Comparison of ENCODE assay signal across 9 mouse cellular contexts in the genomic region with DNA sequence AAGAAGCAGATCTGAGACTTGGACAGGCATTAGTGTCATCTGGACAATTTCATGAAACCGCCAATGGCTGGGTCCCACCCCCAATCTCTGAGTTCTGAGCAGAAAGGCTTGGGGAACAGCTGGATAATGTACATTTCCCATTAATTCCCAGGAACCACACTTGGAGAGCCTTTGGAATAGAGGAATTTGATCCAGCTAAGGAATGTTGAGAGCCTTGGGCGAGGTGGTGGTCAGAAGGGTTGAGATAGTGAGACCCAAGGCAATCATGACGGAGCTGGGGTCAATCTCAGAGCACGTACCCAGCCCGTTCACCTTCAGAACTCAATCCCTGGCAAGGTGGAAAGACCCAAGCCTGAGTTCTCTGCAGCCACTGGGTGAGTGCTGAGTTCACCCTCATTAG. TPM values are rescaled to one million over a fixed set of nuclear protein-coding genes. Genes with fewer than 3 reads are reported as not detected.
DNase-seq lines count a peak whose midpoint lies in the region; ATAC-seq and TF ChIP-seq lines count a peak whose summit lies in the region.
"Had no signal": no experiment of that assay in that cellular context is flagged by ENCODE, and none has a peak within 500 bp of the region (broad histone marks: within the 10 kb centered on the region; RNA-seq: fewer than 3 reads in every experiment).

No protein-coding gene starts in this region.

- intact Hi-C loops in left cerebral cortex, adult 2 months (cut with DNase I), result no loop called here

- H3K4me3 ChIP-seq in heart, embryonic 14.5 days (ENCODE audit: control insufficient read depth in 1 of 2, insufficient read depth in 1 of 2, low read depth in 1 of 2, low read length in 2 of 2), result no peak overlapping the region
- no peak overlapping the region for H3K4me3 ChIP-seq in ES-Bruce4 (ENCODE audit: low read depth, low read length)
- no peak overlapping the region for H3K4me3 ChIP-seq in hindbrain, embryonic 12.5 days
- H3K4me3 ChIP-seq in liver, embryonic 16.5 days (ENCODE audit: low read depth, low read length), result no peak overlapping the region
- no peak overlapping the region for H3K4me3 ChIP-seq in left cerebral cortex, adult 2 months

- peak overlapping the region; percentile 71 for H3K4me2 ChIP-seq in heart, embryonic 14.5 days (ENCODE audit: low read length)
- H3K4me2 ChIP-seq in hindbrain, embryonic 12.5 days (replicated peaks), result peak overlapping the region; percentile 76
- peak overlapping the region; percentile 87 for H3K4me2 ChIP-seq in liver, embryonic 16.5 days (ENCODE audit: low read depth, low read length)

- no peak for TF ChIP-seq CTCF in ES-Bruce4 (IDR thresholded peaks at IDR 0.05; ENCODE audit: low read depth, low read length)
- no peak for TF ChIP-seq CTCF in left cerebral cortex, adult 2 months (IDR thresholded peaks at IDR 0.05)

- no peak for DNase-seq in heart, adult 18-20 months
- no peak for DNase-seq in left cerebral cortex, adult 2 months (ENCODE audit: extremely low spot score in 1 of 2, low spot score in 2 of 2)
- DNase-seq in adrenal gland, postnatal 25 days, result no peak
- DNase-seq: heart, adult 11 months had no signal

- peaks cover 8 to 14% of the 10 kb centered on the region in 2 experiments for H3K4me1 ChIP-seq in heart, embryonic 14.5 days (ENCODE audit: control insufficient read depth in 2 of 2, insufficient read depth in 2 of 2, low read length in 2 of 2)
- no peaks in the 10 kb centered on the region for H3K4me1 ChIP-seq in ES-Bruce4 (ENCODE audit: control insufficient read depth, insufficient read depth, low read length)
- peaks cover 5% of the 10 kb centered on the region for H3K4me1 ChIP-seq in hindbrain, embryonic 12.5 days
- H3K4me1 ChIP-seq in liver, embryonic 16.5 days (ENCODE audit: control insufficient read depth, low read depth, low read length), result peaks cover 16% of the 10 kb centered on the region

- peak overlapping the region in 1 of 2 experiments; percentile 92; a peak in 1 of 4 replicates for H3K27ac ChIP-seq in heart, embryonic 14.5 days (replicated peaks in 1 of 2; ENCODE audit: control insufficient read depth in 1 of 2, insufficient read depth in 1 of 2, low read depth in 2 of 2, low read length in 2 of 2)
- no peak overlapping the region for H3K27ac ChIP-seq in ES-Bruce4 (ENCODE audit: insufficient read depth, low read length)
- no peak overlapping the region for H3K27ac ChIP-seq in hindbrain, embryonic 12.5 days
- H3K27ac ChIP-seq in liver, embryonic 16.5 days (ENCODE audit: low read length), result no peak overlapping the region
- no peak overlapping the region for H3K27ac ChIP-seq in left cerebral cortex, adult 2 months

- H3K27me3 ChIP-seq in heart, embryonic 14.5 days (ENCODE audit: control insufficient read depth, insufficient read depth, low read length), result no peaks in the 10 kb centered on the region
- H3K27me3 ChIP-seq in ES-Bruce4 (ENCODE audit: control insufficient read depth, insufficient read depth, low read length, poor library complexity, severe bottlenecking), result no peaks in the 10 kb centered on the region
- no peaks in the 10 kb centered on the region for H3K27me3 ChIP-seq in hindbrain, embryonic 12.5 days
- no peaks in the 10 kb centered on the region for H3K27me3 ChIP-seq in liver, embryonic 16.5 days (ENCODE audit: control insufficient read depth, insufficient read depth, low read depth, low read length)

- WGBS in heart, embryonic 14.5 days, result 38% methylated on average over 5 of the region's 5 CpGs
- 90% methylated on average over 5 of the region's 5 CpGs for WGBS in hindbrain, embryonic 12.5 days
- 76% methylated on average over 5 of the region's 5 CpGs for WGBS in liver, embryonic 16.5 days (ENCODE audit: insufficient replicate concordance)

- H3K36me3 ChIP-seq in heart, embryonic 14.5 days (ENCODE audit: control insufficient read depth, insufficient read depth, low read length), result peaks cover 11% of the 10 kb centered on the region
- no peaks in the 10 kb centered on the region for H3K36me3 ChIP-seq in ES-Bruce4 (ENCODE audit: control insufficient read depth, insufficient read depth, low read length, poor library complexity, severe bottlenecking)
- H3K36me3 ChIP-seq in hindbrain, embryonic 12.5 days, result peaks cover 6% of the 10 kb centered on the region
- H3K36me3 ChIP-seq in liver, embryonic 16.5 days (ENCODE audit: control insufficient read depth, insufficient read depth), result no peaks in the 10 kb centered on the region

- no peaks in the 10 kb centered on the region for H3K9me3 ChIP-seq in heart, embryonic 14.5 days (ENCODE audit: control insufficient read depth, low read length)
- no peaks in the 10 kb centered on the region for H3K9me3 ChIP-seq in ES-Bruce4 (replicated peaks; ENCODE audit: control insufficient read depth, insufficient read depth, low read length, poor library complexity, severe bottlenecking)
- no peaks in the 10 kb centered on the region for H3K9me3 ChIP-seq in hindbrain, embryonic 12.5 days (replicated peaks)
- H3K9me3 ChIP-seq in liver, embryonic 16.5 days (replicated peaks; ENCODE audit: control insufficient read depth, low read length), result no peaks in the 10 kb centered on the region

- no peak for ATAC-seq in heart, embryonic 14.5 days (ENCODE audit: insufficient number of reproducible peaks, insufficient read depth, low FRiP score, low read depth)
- ATAC-seq in hindbrain, embryonic 12.5 days (ENCODE audit: low FRiP score), result no peak
- ATAC-seq in liver, embryonic 16.5 days (ENCODE audit: low read depth), result no peak
- no peak for ATAC-seq in CD4-positive, CD25-positive, alpha-beta regulatory T cell, adult 4 months

- TF ChIP-seq EP300 in ES-Bruce4 (IDR thresholded peaks at IDR 0.05; ENCODE audit: insufficient read depth, low read depth, low read length), result no peak

- H3K9ac ChIP-seq in heart, embryonic 14.5 days (ENCODE audit: low read length), result no peak overlapping the region; the same call in 1 of the 2 replicates
- H3K9ac ChIP-seq in ES-Bruce4 (ENCODE audit: low read depth, poor library complexity, severe bottlenecking), result peak overlapping the region; percentile 89; the same call in 1 of the 2 replicates
- no peak overlapping the region for H3K9ac ChIP-seq in hindbrain, embryonic 12.5 days
- H3K9ac ChIP-seq in liver, embryonic 16.5 days (ENCODE audit: low read depth, low read length), result no peak overlapping the region

- no peak for TF ChIP-seq POLR2A in ES-Bruce4 (IDR thresholded peaks at IDR 0.05; ENCODE audit: insufficient read depth, low read length)

RNA-seq across cellular contexts. Expression of gene Commd7, which starts 0.7 kb away (rescaled TPM):
- polyA plus RNA-seq in heart, embryonic 14.5 days (2014; fragmentation: Nextera tagmentation; extraction: Ambion mirVana), result 46.9 and 54.2 TPM in 2 replicates
- total RNA-seq in heart, adult 18-20 months (2021), result 10 to 100 TPM; 15.3 to 15.8 TPM
- polyA plus RNA-seq in ES-Bruce4 (2011; ENCODE audit: insufficient read depth, insufficient read length, low read depth, missing spikeins), result 16.5 and 18.0 TPM in 2 replicates
- polyA plus RNA-seq in hindbrain, embryonic 12.5 days (2016; fragmentation: Nextera tagmentation; extraction: Ambion mirVana), result 68.6 and 71.8 TPM in 2 replicates
- 24.8 and 25.0 TPM in 2 replicates for polyA plus RNA-seq in liver, embryonic 16.5 days (2015; fragmentation: Nextera tagmentation; extraction: Ambion mirVana)
- 10 to 100 TPM; 26.2 to 27.1 TPM for total RNA-seq in left cerebral cortex, adult 2 months (2021)
- 39.0 and 44.0 TPM in 2 replicates for total RNA-seq in adrenal gland, postnatal 25 days (2021)
- 100 to 1,000 TPM; 106 to 117 TPM for polyA plus RNA-seq in CD4-positive, CD25-positive, alpha-beta regulatory T cell, adult 4 months (2017; shearing (Covaris generic))

RNA-seq across cellular contexts. Expression of gene Dnmt3b, which starts 16.0 kb away (rescaled TPM):
- polyA plus RNA-seq in heart, embryonic 14.5 days (2014; fragmentation: Nextera tagmentation; extraction: Ambion mirVana), result 4.6 and 5.0 TPM in 2 replicates
- total RNA-seq in heart, adult 18-20 months (2021), result 1 to 10 TPM in 1 of 2 experiments, under 1 TPM in 1; 0.57 to 1.1 TPM
- polyA plus RNA-seq in ES-Bruce4 (2011; ENCODE audit: insufficient read depth, insufficient read length, low read depth, missing spikeins), result 105 and 112 TPM in 2 replicates
- polyA plus RNA-seq in hindbrain, embryonic 12.5 days (2016; fragmentation: Nextera tagmentation; extraction: Ambion mirVana), result 9.5 and 9.7 TPM in 2 replicates
- polyA plus RNA-seq in liver, embryonic 16.5 days (2015; fragmentation: Nextera tagmentation; extraction: Ambion mirVana), result 3.3 and 3.8 TPM in 2 replicates
- total RNA-seq in left cerebral cortex, adult 2 months (2021), result 1 to 10 TPM; 1.1 to 1.6 TPM
- total RNA-seq in adrenal gland, postnatal 25 days (2021), result 4.2 and 4.4 TPM in 2 replicates
- polyA plus RNA-seq in CD4-positive, CD25-positive, alpha-beta regulatory T cell, adult 4 months (2017; shearing (Covaris generic)), result 1 to 10 TPM; 3.6 to 5.7 TPM
